Mouse (Mus musculus) thymus, adult 2 months (tissue): ENCODE measurements around the gene C5ar1.

ENCODE experiments used
- CTCF ChIP-seq: fragments of 200-500 bp; IDR thresholded peaks from 2 replicates; pipeline ENCODE4 v1.5.1; 2012; ENCODE audit warnings: mild to moderate bottlenecking, control low read depth, low read length, moderate library complexity, borderline replicate concordance; ENCODE audit not compliant: control insufficient read depth, poor library complexity, insufficient read depth; ENCODE audit errors: extremely low read depth
- POLR2A ChIP-seq: fragments of 200-500 bp; IDR thresholded peaks from 2 replicates; pipeline ENCODE4 v1.6.1; 2012; ENCODE audit warnings: mild to moderate bottlenecking, low read length, control low read depth, moderate library complexity; ENCODE audit not compliant: control insufficient read depth, poor library complexity, insufficient read depth; ENCODE audit errors: extremely low read depth

GRCm38 (mm10) chr7:16265856-16266255, 6.5 kb upstream of the C5ar1 start:
- no peak for TF ChIP-seq CTCF
- no peak for TF ChIP-seq POLR2A
